Mouse (Mus musculus) ES-Bruce4 (cell line): ENCODE data around the gene Gm19668. TPM values are rescaled to one million over a fixed set of nuclear protein-coding genes. Genes with fewer than 3 reads are reported as not detected.
"Not testable (repeated sequence)": the region's sequence is repeated elsewhere in the genome, so short reads cannot be mapped to it uniquely, and the experiment has no call there.

Experiments used
- H3K27ac ChIP-seq: 2 replicates; pipeline ENCODE4 v1.5.1; 2012; ENCODE audit warnings: low read length, inconsistent platforms; ENCODE audit not compliant: insufficient read depth
- H3K27me3 ChIP-seq: 2 replicates; pipeline ENCODE4 v1.6.1; 2012; ENCODE audit warnings: mild to moderate bottlenecking, low read length, inconsistent platforms; ENCODE audit not compliant: control insufficient read depth, poor library complexity, insufficient read depth, severe bottlenecking
- H3K36me3 ChIP-seq: 2 replicates; pipeline ENCODE4 v1.6.1; 2012; ENCODE audit warnings: inconsistent platforms, mild to moderate bottlenecking, low read length, moderate library complexity; ENCODE audit not compliant: control insufficient read depth, poor library complexity, insufficient read depth, severe bottlenecking
- H3K4me1 ChIP-seq: one replicate; pipeline ENCODE4 v1.8.1; 2011; ENCODE audit warnings: low read length; ENCODE audit not compliant: control insufficient read depth, insufficient read depth
- H3K4me3 ChIP-seq: 2 replicates; pipeline ENCODE4 v1.5.1; 2011; ENCODE audit warnings: low read depth, mild to moderate bottlenecking, low read length
- H3K9ac ChIP-seq: 2 replicates; pipeline ENCODE4 v1.6.1; 2012; ENCODE audit warnings: low read depth, mild to moderate bottlenecking, inconsistent platforms; ENCODE audit not compliant: poor library complexity, severe bottlenecking
- H3K9me3 ChIP-seq: replicated peaks from 2 replicates; pipeline ENCODE4 v1.6.1; 2012; ENCODE audit warnings: mild to moderate bottlenecking, low read length, inconsistent platforms; ENCODE audit not compliant: control insufficient read depth, poor library complexity, insufficient read depth, severe bottlenecking
- CTCF ChIP-seq: IDR thresholded peaks from one replicate; pipeline ENCODE4 v1.8.1; 2011; ENCODE audit warnings: low read depth, low read length
- EP300 ChIP-seq: IDR thresholded peaks from 2 replicates; pipeline ENCODE4 v1.6.1; 2011; ENCODE audit warnings: low read depth, low read length; ENCODE audit not compliant: insufficient read depth
- POLR2A ChIP-seq: IDR thresholded peaks from one replicate; pipeline ENCODE4 v1.8.1; 2011; ENCODE audit warnings: low read length; ENCODE audit not compliant: insufficient read depth
- polyA plus RNA-seq: library from polyadenylated mRNA; stranded (reverse); fragments of >200 nt; gene quantifications from 2 replicates; pipeline ENCODE4 v1.2.4, GENCODE M21; 2011; ENCODE audit warnings: low read depth; ENCODE audit not compliant: missing spikeins, insufficient read depth, insufficient read length

Gene Gm19668
- polyA plus RNA-seq, 1 experiment: not detected

- H3K27me3 ChIP-seq: no peaks in the 10 kb centered on the region
- no peaks in the 10 kb centered on the region for H3K4me1 ChIP-seq
- H3K27ac ChIP-seq: no peak overlapping the region
- TF ChIP-seq EP300 (no peak), CTCF (no peak), POLR2A (no peak)
- H3K9ac ChIP-seq: no peak overlapping the region
- H3K36me3 ChIP-seq: no peaks in the 10 kb centered on the region
- H3K4me3 ChIP-seq: no peak overlapping the region
- H3K9me3 ChIP-seq: no peaks in the 10 kb centered on the region
Measured at GRCm38 (mm10) chr10:77769727-77770126, 29.2 kb downstream of the Gm19668 start.

- H3K27ac ChIP-seq: not testable (repeated sequence)
Measured at GRCm38 (mm10) chr10:77759582-77759981, 39.4 kb downstream of the Gm19668 start, which contains the start of gene Gm3233. TSS of gene Gm3233 (minus strand) at chr10:77759682.

GRCm38 (mm10) chr10:77753448-77753847 lies 45.5 kb downstream of the Gm19668 start:
- Histone ChIP-seq H3K27ac (no peak overlapping the region), H3K36me3 (no peaks in the 10 kb centered on the region), H3K4me3 (no peak overlapping the region), H3K9ac (no peak overlapping the region), H3K4me1 (no peaks in the 10 kb centered on the region), H3K9me3 (no peaks in the 10 kb centered on the region), H3K27me3 (no peaks in the 10 kb centered on the region)
- TF ChIP-seq CTCF (no peak), POLR2A (no peak), EP300 (no peak)

More at GRCm38 (mm10) chr10:77759582-77759981, 39.4 kb downstream of the Gm19668 start, which contains the start of gene Gm3233:
- H3K9ac ChIP-seq, H3K4me3 ChIP-seq, H3K9me3 ChIP-seq, H3K4me1 ChIP-seq, H3K36me3 ChIP-seq, H3K27me3 ChIP-seq: not testable (repeated sequence)

GRCm38 (mm10) chr10:77752312-77752711 lies 46.6 kb downstream of the Gm19668 start:
- H3K36me3 ChIP-seq, H3K27me3 ChIP-seq, H3K9me3 ChIP-seq, H3K4me1 ChIP-seq, H3K9ac ChIP-seq, H3K4me3 ChIP-seq, H3K27ac ChIP-seq: not testable (repeated sequence)
- TF ChIP-seq CTCF: peak; percentile 39

DNA sequence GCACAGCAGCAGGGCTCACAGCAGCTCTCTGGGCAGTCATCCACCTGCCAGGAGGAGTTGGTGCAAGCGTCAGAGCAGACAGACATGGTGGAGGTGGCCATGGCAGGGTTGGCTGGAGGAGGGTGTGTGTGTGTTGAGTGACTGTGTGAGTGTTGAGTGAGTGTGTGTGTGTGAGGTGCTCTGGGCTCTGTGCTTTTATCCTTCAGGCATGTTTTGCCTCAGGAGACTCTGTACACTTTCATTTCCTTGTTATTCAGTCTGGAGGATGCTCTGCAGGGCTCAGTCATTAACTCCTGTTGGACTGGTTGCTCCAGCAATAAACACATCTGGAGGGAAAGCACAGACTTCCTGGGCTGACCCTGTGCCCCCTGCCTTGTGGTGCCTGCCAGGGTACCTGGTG lies 47.7 kb downstream of the Gm19668 start, which contains the start of gene Gm9736:
Gene Gm9736 (minus strand): TSS at position 101 of the 400 bp plus-strand sequence.
- not testable (repeated sequence) for H3K9ac ChIP-seq, H3K27ac ChIP-seq, H3K4me1 ChIP-seq, H3K9me3 ChIP-seq, H3K36me3 ChIP-seq, H3K4me3 ChIP-seq, H3K27me3 ChIP-seq

DNA sequence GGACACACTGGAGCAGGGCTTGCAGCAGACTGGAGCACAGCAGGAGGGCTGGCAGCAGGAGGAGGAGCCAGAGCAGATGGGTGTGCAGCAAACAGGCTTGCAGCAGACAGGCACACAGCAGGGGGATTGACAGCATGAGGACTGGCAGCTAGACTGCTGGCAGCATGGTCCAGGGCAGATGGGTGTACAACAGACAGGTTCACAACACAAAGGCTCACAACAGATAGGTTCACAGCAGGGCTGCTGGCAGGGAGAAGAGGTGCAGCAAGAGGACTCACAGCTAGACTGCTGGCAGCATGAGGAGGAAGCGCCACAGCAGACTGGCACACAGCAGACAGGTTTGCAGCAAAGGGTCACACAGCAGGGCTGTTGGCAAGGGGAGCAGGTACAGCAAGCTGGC lies 48.2 kb downstream of the Gm19668 start:
- not testable (repeated sequence) for H3K4me3 ChIP-seq, H3K4me1 ChIP-seq, H3K27me3 ChIP-seq, H3K9ac ChIP-seq, H3K9me3 ChIP-seq, H3K27ac ChIP-seq, H3K36me3 ChIP-seq

Other genes starting within 250 kb of the Gm19668 start
- gene Pttg1ip, start 217.4 kb downstream of the Gm19668 start, polyA plus RNA-seq: 83.2 and 89.6 TPM in 2 replicates
- gene Sumo3, start 193.0 kb downstream of the Gm19668 start, polyA plus RNA-seq: 218 and 242 TPM in 2 replicates
- 50.7 and 57.6 TPM in 2 replicates for gene Gm49325, start 192.9 kb downstream of the Gm19668 start, polyA plus RNA-seq
- gene Ube2g2, start 176.9 kb downstream of the Gm19668 start, polyA plus RNA-seq: 40.2 and 43.2 TPM in 2 replicates
- gene Tspear, start 112.6 kb downstream of the Gm19668 start, polyA plus RNA-seq: 0.91 and 1.2 TPM in 2 replicates
- gene Gm19402, start 108.4 kb downstream of the Gm19668 start, polyA plus RNA-seq: not detected in 2 replicates
- not detected in 2 replicates for gene Gm9508, start 101.9 kb downstream of the Gm19668 start, polyA plus RNA-seq
- gene Gm10272, start 92.5 kb downstream of the Gm19668 start, polyA plus RNA-seq: not detected in 2 replicates
- not detected in 2 replicates for gene Gm10024, start 87.7 kb downstream of the Gm19668 start, polyA plus RNA-seq
- not detected in 2 replicates for gene Gm10142, start 83.3 kb downstream of the Gm19668 start, polyA plus RNA-seq
- not detected in 2 replicates for gene Krtap12-1, start 78.5 kb downstream of the Gm19668 start, polyA plus RNA-seq
- gene Gm10100, start 72.6 kb downstream of the Gm19668 start, polyA plus RNA-seq: not detected in 2 replicates
- not detected in 2 replicates for gene Gm18596, start 56.5 kb downstream of the Gm19668 start, polyA plus RNA-seq
- gene Gm9736, start 47.8 kb downstream of the Gm19668 start, polyA plus RNA-seq: not detected in 2 replicates
- gene Gm3233, start 39.5 kb downstream of the Gm19668 start, polyA plus RNA-seq: not detected in 2 replicates
- not detected in 2 replicates for gene Gm3238, start 27.8 kb downstream of the Gm19668 start, polyA plus RNA-seq
- gene Gm7138, start 22.2 kb downstream of the Gm19668 start, polyA plus RNA-seq: not detected in 2 replicates
- not detected in 2 replicates for gene Gm3250, start 16.6 kb downstream of the Gm19668 start, polyA plus RNA-seq
- not detected in 2 replicates for gene Gm7137, start 10.9 kb downstream of the Gm19668 start, polyA plus RNA-seq
- not detected in 2 replicates for gene Gm9639, start 4.1 kb downstream of the Gm19668 start, polyA plus RNA-seq
- not detected in 2 replicates for gene Gm9507, start 12.7 kb upstream of the Gm19668 start, polyA plus RNA-seq
- gene Gm2696, start 15.5 kb upstream of the Gm19668 start, polyA plus RNA-seq: not detected in 2 replicates
- not detected in 2 replicates for gene Krtap10-4, start 28.0 kb upstream of the Gm19668 start, polyA plus RNA-seq
- gene Krtap10-10, start 36.8 kb upstream of the Gm19668 start, polyA plus RNA-seq: not detected in 2 replicates
- gene Gm36176, start 47.7 kb upstream of the Gm19668 start, polyA plus RNA-seq: not detected in 2 replicates
- gene Gm10318, start 53.7 kb upstream of the Gm19668 start, polyA plus RNA-seq: not detected in 2 replicates
- gene Gm3285, start 62.8 kb upstream of the Gm19668 start, polyA plus RNA-seq: not detected in 2 replicates
- gene Lrrc3, start 103.4 kb upstream of the Gm19668 start, polyA plus RNA-seq: 5.6 and 6.3 TPM in 2 replicates
- gene Trpm2, start 171.4 kb upstream of the Gm19668 start, polyA plus RNA-seq: 0.07 TPM in 1 of 2 replicates, not detected in the other
- 4.2 and 4.7 TPM in 2 replicates for gene 1810043G02Rik, start 179.4 kb upstream of the Gm19668 start, polyA plus RNA-seq
- gene Pfkl, start 210.9 kb upstream of the Gm19668 start, polyA plus RNA-seq: 100 and 102 TPM in 2 replicates
- gene Dnmt3l, start 242.8 kb upstream of the Gm19668 start, polyA plus RNA-seq: 175 and 179 TPM in 2 replicates
- 20.9 and 23.5 TPM in 2 replicates for gene Aire, start 244.5 kb upstream of the Gm19668 start, polyA plus RNA-seq